15 mouse cellular contexts compared by ENCODE assay signal in genomic region chr5:121144441-121145238, GRCm38 (mm10). TPM values are rescaled to one million over a fixed set of nuclear protein-coding genes. Genes with fewer than 3 reads are reported as not detected.
DNase-seq lines count a peak whose midpoint lies in the region; ATAC-seq and TF ChIP-seq lines count a peak whose summit lies in the region.
"Had no signal": no experiment of that assay in that cellular context is flagged by ENCODE, and none has a peak within 500 bp of the region (broad histone marks: within the 10 kb centered on the region; RNA-seq: fewer than 3 reads in every experiment).

No protein-coding gene starts in this region.

- H3K27me3 ChIP-seq in forebrain, embryonic 13.5 days: no peaks in the 10 kb centered on the region
- no peaks in the 10 kb centered on the region for H3K27me3 ChIP-seq in forebrain, embryonic 11.5 days (ENCODE audit: control insufficient read depth, insufficient read depth, low read length)
- no peaks in the 10 kb centered on the region for H3K27me3 ChIP-seq in midbrain, embryonic 16.5 days (ENCODE audit: control insufficient read depth, insufficient read depth, low read depth, low read length)
- no peaks in the 10 kb centered on the region for H3K27me3 ChIP-seq in midbrain, postnatal 0 days (ENCODE audit: insufficient read depth, low read length)
- H3K27me3 ChIP-seq: embryonic facial prominence, embryonic 15.5 days; midbrain, embryonic 12.5 days had no signal

- peaks cover 32% of the 10 kb centered on the region for H3K4me1 ChIP-seq in forebrain, embryonic 13.5 days
- H3K4me1 ChIP-seq in forebrain, embryonic 11.5 days (replicated peaks; ENCODE audit: control insufficient read depth, insufficient read depth, low read length): no peaks in the 10 kb centered on the region
- peaks cover 7% of the 10 kb centered on the region; the same call in 1 of the 2 replicates for H3K4me1 ChIP-seq in midbrain, embryonic 16.5 days (ENCODE audit: control insufficient read depth, insufficient read depth, low read length)
- H3K4me1 ChIP-seq in midbrain, postnatal 0 days (ENCODE audit: insufficient read depth, low read length): 0 out of 2 replicates have a peak, but pooled peaks cover 4% of the 10 kb centered on the region
- H3K4me1 ChIP-seq: embryonic facial prominence, embryonic 15.5 days had no signal

- no peak for DNase-seq in forebrain, embryonic 11.5 days (ENCODE audit: low spot score)
- peak; percentile 26 for DNase-seq in kidney, adult 18-20 months
- DNase-seq in kidney, postnatal 4 days: no peak
- DNase-seq in midbrain, postnatal 0 days (ENCODE audit: low spot score): no peak
- no peak for DNase-seq in spleen, adult 18-20 months
- no peak for DNase-seq in urinary bladder, postnatal 36 days (ENCODE audit: low spot score in 2 of 2)
- DNase-seq: heart, adult 11 months; retina, postnatal 1 day had no signal

- H3K4me3 ChIP-seq in forebrain, embryonic 13.5 days: no peak overlapping the region
- no peak overlapping the region for H3K4me3 ChIP-seq in forebrain, embryonic 11.5 days (ENCODE audit: low read depth, low read length)
- no peak overlapping the region for H3K4me3 ChIP-seq in midbrain, embryonic 16.5 days (ENCODE audit: low read depth, low read length)
- no peak overlapping the region for H3K4me3 ChIP-seq in midbrain, postnatal 0 days (ENCODE audit: low read depth, low read length)
- H3K4me3 ChIP-seq: embryonic facial prominence, embryonic 15.5 days; midbrain, embryonic 12.5 days had no signal

- H3K36me3 ChIP-seq in forebrain, embryonic 13.5 days (ENCODE audit: poor library complexity, severe bottlenecking): peaks cover 89% of the 10 kb centered on the region
- H3K36me3 ChIP-seq in forebrain, embryonic 11.5 days (ENCODE audit: control insufficient read depth, insufficient read depth, low read length): peaks cover 7% of the 10 kb centered on the region; the same call in 1 of the 2 replicates
- peaks cover 14% of the 10 kb centered on the region; the same call in 1 of the 2 replicates for H3K36me3 ChIP-seq in midbrain, embryonic 16.5 days (ENCODE audit: control insufficient read depth, insufficient read depth, low read length)
- H3K36me3 ChIP-seq in midbrain, postnatal 0 days (ENCODE audit: insufficient read depth, low read length): peaks cover 29% of the 10 kb centered on the region

- no peaks in the 10 kb centered on the region for H3K9me3 ChIP-seq in forebrain, embryonic 13.5 days (replicated peaks)
- H3K9me3 ChIP-seq in forebrain, embryonic 11.5 days (ENCODE audit: control insufficient read depth, low read length): no peaks in the 10 kb centered on the region
- no peaks in the 10 kb centered on the region for H3K9me3 ChIP-seq in midbrain, embryonic 16.5 days (replicated peaks; ENCODE audit: control insufficient read depth, low read length, poor library complexity, severe bottlenecking)
- H3K9me3 ChIP-seq in midbrain, postnatal 0 days (ENCODE audit: low read length): no peaks in the 10 kb centered on the region
- H3K9me3 ChIP-seq: embryonic facial prominence, embryonic 15.5 days; midbrain, embryonic 12.5 days had no signal

- no peak for TF ChIP-seq CTCF in midbrain, postnatal 0 days (IDR thresholded peaks at IDR 0.05)

- no peak overlapping the region for H3K27ac ChIP-seq in forebrain, embryonic 13.5 days
- H3K27ac ChIP-seq in forebrain, embryonic 11.5 days (ENCODE audit: low read depth, low read length): no peak overlapping the region
- H3K27ac ChIP-seq in midbrain, embryonic 16.5 days (ENCODE audit: low read length): peak overlapping the region; percentile 13
- H3K27ac ChIP-seq in midbrain, postnatal 0 days (ENCODE audit: low read depth, low read length): no peak overlapping the region
- H3K27ac ChIP-seq: embryonic facial prominence, embryonic 15.5 days; kidney, postnatal 0 days; midbrain, embryonic 12.5 days had no signal

- 90% methylated on average over 13 of the region's 13 CpGs for WGBS in forebrain, embryonic 13.5 days
- 88% methylated on average over 13 of the region's 13 CpGs for WGBS in forebrain, embryonic 11.5 days
- 82% methylated on average over 13 of the region's 13 CpGs for WGBS in midbrain, embryonic 16.5 days
- WGBS in midbrain, postnatal 0 days: 77% methylated on average over 13 of the region's 13 CpGs

- no peak for ATAC-seq in forebrain, embryonic 13.5 days
- no peak for ATAC-seq in forebrain, embryonic 11.5 days (replicated peaks; ENCODE audit: low FRiP score)
- no peak for ATAC-seq in midbrain, embryonic 16.5 days
- no peak for ATAC-seq in midbrain, postnatal 0 days (ENCODE audit: low FRiP score)
- ATAC-seq: lung, postnatal 0 days had no signal

- 0 out of 2 replicates have a peak overlapping the region, but pooled peaks have one; percentile 6 for H3K9ac ChIP-seq in forebrain, embryonic 13.5 days
- H3K9ac ChIP-seq in forebrain, embryonic 11.5 days (ENCODE audit: low read length): no peak overlapping the region
- no peak overlapping the region for H3K9ac ChIP-seq in midbrain, embryonic 16.5 days (ENCODE audit: low read depth, low read length)
- no peak overlapping the region for H3K9ac ChIP-seq in midbrain, postnatal 0 days (replicated peaks; ENCODE audit: low read length, poor library complexity, severe bottlenecking)
- H3K9ac ChIP-seq: embryonic facial prominence, embryonic 15.5 days; midbrain, embryonic 12.5 days had no signal

- no peak overlapping the region for H3K4me2 ChIP-seq in forebrain, embryonic 13.5 days
- no peak overlapping the region for H3K4me2 ChIP-seq in forebrain, embryonic 11.5 days (ENCODE audit: low read depth, low read length, severe bottlenecking)
- H3K4me2 ChIP-seq in midbrain, embryonic 16.5 days (ENCODE audit: low read length): no peak overlapping the region
- no peak overlapping the region for H3K4me2 ChIP-seq in midbrain, postnatal 0 days (ENCODE audit: low read depth, low read length, poor library complexity, severe bottlenecking)
- H3K4me2 ChIP-seq: embryonic facial prominence, embryonic 15.5 days; liver, embryonic 11.5 days; midbrain, embryonic 12.5 days had no signal

RNA-seq across cellular contexts. Expression of gene Ptpn11, which starts 46.6 kb away (rescaled TPM):
- polyA plus RNA-seq in forebrain, embryonic 13.5 days (2015; fragmentation: Nextera tagmentation; extraction: Ambion mirVana): 27.8 and 28.4 TPM in 2 replicates
- 27.4 and 28.6 TPM in 2 replicates for polyA plus RNA-seq in forebrain, embryonic 11.5 days (2014; fragmentation: Nextera tagmentation; extraction: Ambion mirVana)
- 18.4 and 21.4 TPM in 2 replicates for polyA plus RNA-seq in midbrain, embryonic 16.5 days (2015; fragmentation: Nextera tagmentation; extraction: Ambion mirVana)
- total RNA-seq in midbrain, postnatal 0 days (2014; rRNA removed): 53.9 and 54.4 TPM in 2 replicates
- polyA plus RNA-seq in midbrain, postnatal 0 days (2015; fragmentation: Nextera tagmentation; extraction: Ambion mirVana): 23.1 and 24.8 TPM in 2 replicates

RNA-seq across cellular contexts. Expression of gene Rpl6, which starts 59.6 kb away (rescaled TPM):
- 466 and 500 TPM in 2 replicates for polyA plus RNA-seq in forebrain, embryonic 13.5 days (2015; fragmentation: Nextera tagmentation; extraction: Ambion mirVana)
- polyA plus RNA-seq in forebrain, embryonic 11.5 days (2014; fragmentation: Nextera tagmentation; extraction: Ambion mirVana): 586 and 620 TPM in 2 replicates
- polyA plus RNA-seq in midbrain, embryonic 16.5 days (2015; fragmentation: Nextera tagmentation; extraction: Ambion mirVana): 345 and 352 TPM in 2 replicates
- total RNA-seq in midbrain, postnatal 0 days (2014; rRNA removed): 463 and 476 TPM in 2 replicates
- polyA plus RNA-seq in midbrain, postnatal 0 days (2015; fragmentation: Nextera tagmentation; extraction: Ambion mirVana): 360 and 362 TPM in 2 replicates
